Mouse (Mus musculus): ENCODE results near the gene Vmn1r85.

DNA sequence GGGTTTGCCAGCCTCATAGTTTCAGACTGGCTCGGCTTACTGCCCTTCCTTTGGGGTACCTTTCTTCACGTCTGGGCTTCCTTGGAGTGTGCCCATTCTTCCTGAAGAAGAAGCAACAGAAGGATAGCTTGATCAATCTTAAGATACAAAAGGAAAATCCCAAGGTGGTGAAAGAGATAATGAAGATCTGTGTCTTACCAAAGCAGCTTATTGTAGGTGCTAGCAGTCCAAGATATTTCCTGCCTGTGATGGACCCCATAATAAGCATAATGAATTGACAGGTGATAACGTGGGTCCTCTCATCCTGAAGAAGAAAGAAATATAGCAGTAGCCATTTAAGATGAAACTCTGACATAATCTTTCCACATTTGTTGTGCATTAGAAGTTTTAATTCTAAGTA is at the start of gene Vmn1r85:
- TF ChIP-seq CTCF (conservative IDR thresholded peaks at IDR 0.05; ENCODE audit: insufficient read depth, insufficient read length, low read depth, low read length) (no peak), POLR2A (IDR thresholded peaks at IDR 0.05; ENCODE audit: low read depth, low read length) (no peak)

Data from kidney, adult 2 months (tissue).